16 mouse cellular contexts compared by ENCODE assay signal in genomic region chr5:30623380-30623779, GRCm38 (mm10). TPM values are rescaled to one million over a fixed set of nuclear protein-coding genes. Genes with fewer than 3 reads are reported as not detected.
DNase-seq lines count a peak whose midpoint lies in the region; ATAC-seq and TF ChIP-seq lines count a peak whose summit lies in the region.
"Had no signal": no experiment of that assay in that cellular context is flagged by ENCODE, and none has a peak within 500 bp of the region (broad histone marks: within the 10 kb centered on the region; RNA-seq: fewer than 3 reads in every experiment).

No protein-coding gene starts in this region.

- ATAC-seq in heart, embryonic 11.5 days (replicated peaks; ENCODE audit: insufficient number of reproducible peaks, low FRiP score, low TSS enrichment) = no peak
- ATAC-seq in kidney, postnatal 0 days (replicated peaks; ENCODE audit: low FRiP score, low read depth) = no peak
- no peak for ATAC-seq in embryonic facial prominence, embryonic 15.5 days (ENCODE audit: insufficient number of reproducible peaks, low FRiP score, low TSS enrichment, low read depth)
- no peak for ATAC-seq in erythroid progenitor cell, adult 5-6 weeks (replicated peaks; ENCODE audit: low FRiP score, poor library complexity, severe bottlenecking)

- no peak for TF ChIP-seq RAD21 in MEL (IDR thresholded peaks at IDR 0.05; ENCODE audit: low read depth, low read length)

- no peak for TF ChIP-seq CTCF in kidney, postnatal 0 days (IDR thresholded peaks at IDR 0.05; ENCODE audit: low read depth)
- TF ChIP-seq CTCF in MEL (IDR thresholded peaks at IDR 0.05 in 2 of 3, conservative IDR thresholded peaks at IDR 0.05 in 1 of 3; ENCODE audit: control insufficient read depth in 1 of 3, insufficient read depth in 1 of 3, low read depth in 2 of 3, low read length in 3 of 3, poor library complexity in 1 of 3, severe bottlenecking in 1 of 3) = no peak

- intact Hi-C loops in heart, postnatal 36 days (cut with DNase I) = no loop called here

- H3K4me3 ChIP-seq in heart, embryonic 11.5 days (ENCODE audit: low read depth, low read length) = peak overlapping the region; percentile 38; the same call in 1 of the 2 replicates
- no peak overlapping the region for H3K4me3 ChIP-seq in kidney, postnatal 0 days (replicated peaks; ENCODE audit: low read depth, low read length)
- no peak overlapping the region for H3K4me3 ChIP-seq in MEL (ENCODE audit: control insufficient read depth in 1 of 2, insufficient read depth in 1 of 2, low read depth in 2 of 2, low read length in 2 of 2)
- peak overlapping the region; percentile 49 for H3K4me3 ChIP-seq in embryonic facial prominence, embryonic 15.5 days (replicated peaks)
- H3K4me3 ChIP-seq: heart, adult 2 months had no signal

- TF ChIP-seq EP300 in MEL (IDR thresholded peaks at IDR 0.05; ENCODE audit: low read depth in 1 of 2, low read length in 2 of 2) = no peak

- no peak for DNase-seq in heart, postnatal 36 days
- DNase-seq in kidney, postnatal 0 days (ENCODE audit: low spot score) = no peak
- DNase-seq in kidney, postnatal 10 days = no peak
- no peak for DNase-seq in MEL (ENCODE audit: low read depth, low spot score)
- no peak for DNase-seq in spleen, postnatal 36 days (ENCODE audit: low spot score in 2 of 2)
- DNase-seq: adrenal gland, postnatal 25 days; cerebellum, postnatal 14 days; heart, adult 2 months; kidney, adult 8-10 months; layer of hippocampus, adult 9-11 months had no signal

- no peaks in the 10 kb centered on the region for H3K9me3 ChIP-seq in heart, embryonic 11.5 days (replicated peaks; ENCODE audit: control insufficient read depth, low read length)
- no peaks in the 10 kb centered on the region for H3K9me3 ChIP-seq in kidney, postnatal 0 days (replicated peaks; ENCODE audit: low read length)
- H3K9me3 ChIP-seq in MEL (replicated peaks; ENCODE audit: insufficient read depth, low read length) = no peaks in the 10 kb centered on the region
- H3K9me3 ChIP-seq in embryonic facial prominence, embryonic 15.5 days (replicated peaks) = no peaks in the 10 kb centered on the region
- H3K9me3 ChIP-seq: G1E had no signal

- no peaks in the 10 kb centered on the region for H3K79me2 ChIP-seq in MEL (ENCODE audit: control insufficient read depth, insufficient read depth, low read length, poor library complexity)

- H3K4me1 ChIP-seq in heart, embryonic 11.5 days (ENCODE audit: control insufficient read depth, insufficient read depth, low read length) = peaks cover 31% of the 10 kb centered on the region
- peaks cover 12% of the 10 kb centered on the region; the same call in 1 of the 2 replicates for H3K4me1 ChIP-seq in kidney, postnatal 0 days (replicated peaks; ENCODE audit: insufficient read depth, low read length)
- H3K4me1 ChIP-seq in MEL (ENCODE audit: control insufficient read depth in 1 of 2, insufficient read depth in 2 of 2, low read length in 2 of 2) = peaks cover 0 to 4% of the 10 kb centered on the region in 2 experiments; a peak in 1 of 4 replicates
- peaks cover 16% of the 10 kb centered on the region for H3K4me1 ChIP-seq in embryonic facial prominence, embryonic 15.5 days

- WGBS in heart, embryonic 11.5 days (ENCODE audit: insufficient replicate concordance) = 55% methylated on average over 2 of the region's 2 CpGs
- 59% methylated on average over 2 of the region's 2 CpGs for WGBS in kidney, postnatal 0 days
- 61% methylated on average over 2 of the region's 2 CpGs for WGBS in embryonic facial prominence, embryonic 15.5 days

- H3K27ac ChIP-seq in heart, embryonic 11.5 days (ENCODE audit: low read depth, low read length) = no peak overlapping the region
- no peak overlapping the region for H3K27ac ChIP-seq in kidney, postnatal 0 days
- no peak overlapping the region for H3K27ac ChIP-seq in MEL (ENCODE audit: control insufficient read depth, low read depth, low read length)
- no peak overlapping the region for H3K27ac ChIP-seq in embryonic facial prominence, embryonic 15.5 days (replicated peaks)
- H3K27ac ChIP-seq: heart, adult 2 months had no signal

- peak overlapping the region; percentile 71; the same call in 1 of the 2 replicates for H3K4me2 ChIP-seq in heart, embryonic 11.5 days
- peak overlapping the region; percentile 60 for H3K4me2 ChIP-seq in kidney, postnatal 0 days (ENCODE audit: low read length)
- peak overlapping the region; percentile 96 for H3K4me2 ChIP-seq in embryonic facial prominence, embryonic 15.5 days (replicated peaks)

- no peaks in the 10 kb centered on the region for H3K36me3 ChIP-seq in heart, embryonic 11.5 days (ENCODE audit: control insufficient read depth, insufficient read depth, low read length)
- no peaks in the 10 kb centered on the region for H3K36me3 ChIP-seq in kidney, postnatal 0 days (ENCODE audit: insufficient read depth, low read length)
- H3K36me3 ChIP-seq in MEL (ENCODE audit: control insufficient read depth in 1 of 2, insufficient read depth in 2 of 2, low read length in 2 of 2) = no peaks in the 10 kb centered on the region
- H3K36me3 ChIP-seq in embryonic facial prominence, embryonic 15.5 days = no peaks in the 10 kb centered on the region
- H3K36me3 ChIP-seq: G1E had no signal

- no peak overlapping the region for H3K9ac ChIP-seq in heart, embryonic 11.5 days (ENCODE audit: low read depth, low read length)
- H3K9ac ChIP-seq in kidney, postnatal 0 days (ENCODE audit: low read depth, low read length) = no peak overlapping the region
- no peak overlapping the region for H3K9ac ChIP-seq in MEL (ENCODE audit: control insufficient read depth, low read depth, low read length, poor library complexity, severe bottlenecking)
- H3K9ac ChIP-seq in embryonic facial prominence, embryonic 15.5 days = 0 out of 2 replicates have a peak overlapping the region, but pooled peaks have one; percentile 26

- H3K27me3 ChIP-seq in heart, embryonic 11.5 days (ENCODE audit: control insufficient read depth, insufficient read depth, low read length) = peaks cover 26% of the 10 kb centered on the region
- peaks cover 17% of the 10 kb centered on the region for H3K27me3 ChIP-seq in kidney, postnatal 0 days (ENCODE audit: insufficient read depth, low read length)
- H3K27me3 ChIP-seq in MEL (ENCODE audit: control insufficient read depth in 1 of 2, insufficient read depth in 2 of 2, low read length in 2 of 2) = peaks cover 0 to 1% of the 10 kb centered on the region in 2 experiments; a peak in 3 of 4 replicates
- peaks cover 25% of the 10 kb centered on the region for H3K27me3 ChIP-seq in embryonic facial prominence, embryonic 15.5 days

- no peak for TF ChIP-seq POLR2A in MEL (IDR thresholded peaks at IDR 0.05; ENCODE audit: control insufficient read depth in 1 of 2, insufficient read depth in 1 of 2, low read depth in 1 of 2, low read length in 2 of 2, poor library complexity in 1 of 2)

TF ChIP-seq in MEL, 35 proteins besides CTCF, POLR2A, EP300 and RAD21:
- TF ChIP-seq ZNF384 (IDR thresholded peaks at IDR 0.05; ENCODE audit: low read depth, low read length) (peak; percentile 64), ZC3H11A (IDR thresholded peaks at IDR 0.05; ENCODE audit: low read depth, low read length) (no peak), TAL1 (IDR thresholded peaks at IDR 0.05; ENCODE audit: low read length) (no peak), SIN3A (IDR thresholded peaks at IDR 0.05; ENCODE audit: low read length) (no peak), CHD1 (IDR thresholded peaks at IDR 0.05; ENCODE audit: low read depth, low read length) (no peak), SMC3 (IDR thresholded peaks at IDR 0.05; ENCODE audit: low read depth, low read length) (no peak), MEF2A (IDR thresholded peaks at IDR 0.05; ENCODE audit: extremely low read depth, insufficient replicate concordance, low read depth, low read length, poor library complexity, severe bottlenecking) (no peak), JUND (IDR thresholded peaks at IDR 0.05; ENCODE audit: low read depth, low read length) (no peak)

RNA-seq across cellular contexts. Expression of gene Slc35f6, which starts 24.4 kb away (rescaled TPM):
- 21.6 and 22.9 TPM in 2 replicates for polyA plus RNA-seq in heart, embryonic 11.5 days (2014; fragmentation: Nextera tagmentation; extraction: Ambion mirVana)
- total RNA-seq in heart, postnatal 36 days (2021) = 10 to 100 TPM; 50.0 to 53.3 TPM
- 24.8 and 26.7 TPM in 2 replicates for polyA plus RNA-seq in kidney, postnatal 0 days (2015; fragmentation: Nextera tagmentation; extraction: Ambion mirVana)
- total RNA-seq in MEL (2012; rRNA removed) = 15.7 and 18.0 TPM in 2 replicates
- 10 to 100 TPM in 1 of 2 experiments, not detected in 1; 32.4 TPM for polyA plus RNA-seq in MEL (2012; ENCODE audit: insufficient read depth in 1 of 2, insufficient read length in 2 of 2, low read depth in 1 of 2, low replicate concordance in 2 of 2, missing spikeins in 1 of 2)
- 30.2 and 30.3 TPM in 2 replicates for polyA plus RNA-seq in embryonic facial prominence, embryonic 15.5 days (2015; fragmentation: Nextera tagmentation; extraction: Ambion mirVana)
- 9.4 and 13.4 TPM in 2 replicates for total RNA-seq in erythroid progenitor cell, adult 5-6 weeks (2015; ENCODE audit: low replicate concordance)
- 11.2 and 16.7 TPM in 2 replicates for total RNA-seq in erythroid progenitor cell, adult 5-6 weeks (2017; ENCODE audit: low replicate concordance)

RNA-seq across cellular contexts. Expression of gene Kcnk3, which starts 35.4 kb away (rescaled TPM):
- polyA plus RNA-seq in heart, embryonic 11.5 days (2014; fragmentation: Nextera tagmentation; extraction: Ambion mirVana) = 36.8 and 37.8 TPM in 2 replicates
- 100 to 1,000 TPM; 234 to 245 TPM for total RNA-seq in heart, postnatal 36 days (2021)
- polyA plus RNA-seq in kidney, postnatal 0 days (2015; fragmentation: Nextera tagmentation; extraction: Ambion mirVana) = 1.8 and 2.0 TPM in 2 replicates
- total RNA-seq in MEL (2012; rRNA removed) = not detected in 2 replicates
- polyA plus RNA-seq in MEL (2012; ENCODE audit: insufficient read depth in 1 of 2, insufficient read length in 2 of 2, low read depth in 1 of 2, low replicate concordance in 2 of 2, missing spikeins in 1 of 2) = not detected
- 0.70 and 1.3 TPM in 2 replicates for polyA plus RNA-seq in embryonic facial prominence, embryonic 15.5 days (2015; fragmentation: Nextera tagmentation; extraction: Ambion mirVana)
- total RNA-seq in erythroid progenitor cell, adult 5-6 weeks (2015; ENCODE audit: low replicate concordance) = not detected in 2 replicates
- total RNA-seq in erythroid progenitor cell, adult 5-6 weeks (2017; ENCODE audit: low replicate concordance) = not detected in 2 replicates
- total RNA-seq: megakaryocyte progenitor cell, adult 5-6 weeks had no signal
- polyA plus RNA-seq: C2C12, G1E had no signal

RNA-seq across cellular contexts. Expression of gene Cenpa, which starts 43.2 kb away (rescaled TPM):
- polyA plus RNA-seq in heart, embryonic 11.5 days (2014; fragmentation: Nextera tagmentation; extraction: Ambion mirVana) = 296 and 306 TPM in 2 replicates
- 10 to 100 TPM; 49.5 to 55.2 TPM for total RNA-seq in heart, postnatal 36 days (2021)
- polyA plus RNA-seq in kidney, postnatal 0 days (2015; fragmentation: Nextera tagmentation; extraction: Ambion mirVana) = 171 and 175 TPM in 2 replicates
- 341 and 345 TPM in 2 replicates for total RNA-seq in MEL (2012; rRNA removed)
- 100 to 1,000 TPM; 100 to 566 TPM for polyA plus RNA-seq in MEL (2012; ENCODE audit: insufficient read depth in 1 of 2, insufficient read length in 2 of 2, low read depth in 1 of 2, low replicate concordance in 2 of 2, missing spikeins in 1 of 2)
- 216 and 218 TPM in 2 replicates for polyA plus RNA-seq in embryonic facial prominence, embryonic 15.5 days (2015; fragmentation: Nextera tagmentation; extraction: Ambion mirVana)
- total RNA-seq in erythroid progenitor cell, adult 5-6 weeks (2015; ENCODE audit: low replicate concordance) = 501 and 540 TPM in 2 replicates
- 370 and 444 TPM in 2 replicates for total RNA-seq in erythroid progenitor cell, adult 5-6 weeks (2017; ENCODE audit: low replicate concordance)

Comparison
In these comparisons a context has a peak if more than half of its experiments do, and no peak if none do; other contexts are left out.
1. H3K4me3 ChIP-seq: peak in heart, embryonic 11.5 days (single experiment) and embryonic facial prominence, embryonic 15.5 days (single experiment); none in kidney, postnatal 0 days (single experiment) and MEL (0 of 2).
2. RNA of gene Kcnk3, which starts 35.4 kb away (polyA plus RNA-seq): 36.8 to 37.8 TPM in heart, embryonic 11.5 days; 1.8 to 2.0 TPM in kidney, postnatal 0 days, 0.70 to 1.3 TPM in embryonic facial prominence, embryonic 15.5 days and not detected in MEL; every median in the first group is over 10 times any median in the second.
3. Peak in every context shown above with its lines, with median percentiles within 50 percentile points of each other: H3K4me2 ChIP-seq.